Mouse (Mus musculus) lung, embryonic 14.5 days (tissue): ENCODE data around the gene Klf3. TPM values are rescaled to one million over a fixed set of nuclear protein-coding genes. Genes with fewer than 3 reads are reported as not detected.

Source experiments
- ATAC-seq: fragments of 200-750 bp; cut with Nextera tagmentation; 2 replicates; pipeline ENCODE4 v1.8.0; 2017; ENCODE audit warnings: mild to moderate bottlenecking, moderate TSS enrichment, moderate library complexity; ENCODE audit not compliant: insufficient read depth
- DNase-seq: peaks from one replicate; pipeline ENCODE4 v3.0.0-alpha.2; 2015
- H3K27ac ChIP-seq: fragments of 300-500 bp; sonication (generic); 2 replicates; pipeline ENCODE4 v1.5.1; 2014; ENCODE audit warnings: low read depth, mild to moderate bottlenecking, moderate library complexity
- H3K27me3 ChIP-seq: fragments of 300-500 bp; sonication (generic); 2 replicates; pipeline ENCODE4 v1.6.1; 2014; ENCODE audit warnings: low read length, control low read depth; ENCODE audit not compliant: insufficient read depth
- H3K36me3 ChIP-seq: fragments of 300-500 bp; sonication (generic); 2 replicates; pipeline ENCODE4 v1.6.1; 2014; ENCODE audit warnings: control low read depth; ENCODE audit not compliant: insufficient read depth
- H3K4me1 ChIP-seq: fragments of 300-500 bp; sonication (generic); 2 replicates; pipeline ENCODE4 v1.6.1; 2014; ENCODE audit warnings: antibody characterized with exemption, control low read depth; ENCODE audit not compliant: insufficient read depth
- H3K4me2 ChIP-seq: fragments of 300-500 bp; sonication (generic); 2 replicates; pipeline ENCODE4 v1.6.1; 2014; ENCODE audit warnings: mild to moderate bottlenecking
- H3K4me3 ChIP-seq: fragments of 300-500 bp; sonication (generic); 2 replicates; pipeline ENCODE4 v1.5.1; 2014; ENCODE audit warnings: low read depth, low read length
- H3K9ac ChIP-seq: fragments of 300-500 bp; sonication (generic); 2 replicates; pipeline ENCODE4 v1.6.1; 2014
- H3K9me3 ChIP-seq: fragments of 300-500 bp; sonication (generic); 2 replicates; pipeline ENCODE4 v1.6.1; 2016; ENCODE audit warnings: low read depth, low read length, control low read depth
- CTCF ChIP-seq: IDR thresholded peaks from 2 replicates; pipeline ENCODE4 v1.5.1; 2016; ENCODE audit warnings: antibody characterized with exemption, low read depth
- WGBS: fragments of 180-500 bp; shearing (Covaris S2); extraction: QIAGEN DNeasy Blood & Tissue Kit; methylation state at CpG from one replicate; pipeline ENCODE4 v1.1.7; 2014; 5-methylcytosine and 5-hydroxymethylcytosine counted together
- polyA plus RNA-seq: library from polyadenylated mRNA; unstranded; fragments of >200 nt; fragmentation: Nextera tagmentation; extraction: Ambion mirVana; gene quantifications from 2 replicates; pipeline ENCODE4 v1.2.1, GENCODE M21; 2014

Gene Klf3
- polyA plus RNA-seq, 1 experiment from 2014 or later: 69.3 TPM

DNA sequence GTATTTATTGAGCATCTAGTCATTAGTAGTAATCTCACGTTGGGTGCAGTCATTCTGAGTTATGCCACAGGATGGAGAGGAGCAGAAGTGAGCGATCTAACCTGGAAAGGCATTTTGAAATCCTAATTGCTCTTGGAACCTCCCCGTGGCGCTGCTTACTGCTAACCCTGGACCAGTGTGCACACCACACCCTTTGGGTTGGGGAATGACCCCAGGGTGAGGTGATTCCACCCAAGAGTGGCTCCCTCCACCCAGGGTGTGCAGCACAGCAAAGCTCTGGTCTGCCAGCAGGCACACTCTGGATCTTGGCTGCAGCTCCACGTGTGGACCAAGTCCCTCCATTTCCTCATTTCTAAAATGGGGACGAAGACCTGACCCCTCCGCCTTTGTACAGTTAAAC is 6.1 kb downstream of the Klf3 start:
- ATAC-seq (no peak), DNase-seq (no peak)
- Histone ChIP-seq H3K4me2 (peak overlapping the region; percentile 10; the same call in 1 of the 2 replicates), H3K27ac (no peak overlapping the region), H3K36me3 (peaks cover 8% of the 10 kb centered on the region; the same call in 1 of the 2 replicates), H3K9ac (no peak overlapping the region), H3K4me3 (no peak overlapping the region), H3K9me3 (no peaks in the 10 kb centered on the region), H3K4me1 (peaks cover 50% of the 10 kb centered on the region), H3K27me3 (no peaks in the 10 kb centered on the region)
- 76% methylated on average over 7 of the region's 7 CpGs for WGBS
- 0 out of 2 replicates have a peak, but pooled peaks have one; percentile 12 for TF ChIP-seq CTCF

DNA sequence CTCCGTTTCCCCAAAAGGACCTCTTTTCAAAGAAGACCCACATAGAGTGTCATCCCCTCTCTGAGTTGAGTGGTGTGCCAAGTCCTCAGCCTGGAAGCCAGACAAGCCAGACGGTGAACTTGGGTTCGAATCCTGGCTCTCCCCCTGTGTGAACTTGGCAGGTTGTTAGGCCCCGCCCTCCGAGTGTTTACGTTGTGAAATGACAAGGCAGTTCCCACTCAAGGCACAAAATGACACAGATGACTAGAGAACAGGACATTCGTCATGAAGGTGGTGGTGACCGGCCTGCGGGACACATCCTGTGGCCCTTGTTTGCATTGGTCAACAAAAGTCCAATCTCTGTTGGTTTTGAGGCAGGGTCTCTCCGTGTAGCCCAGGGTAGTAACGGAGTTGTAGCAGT is 6.7 kb downstream of the Klf3 start:
- H3K4me1 ChIP-seq: peaks cover 50% of the 10 kb centered on the region
- peak overlapping the region; percentile 93; the same call in 1 of the 2 replicates for H3K27ac ChIP-seq
- no peak for DNase-seq
- no peaks in the 10 kb centered on the region for H3K27me3 ChIP-seq
- no peaks in the 10 kb centered on the region for H3K9me3 ChIP-seq
- H3K4me2 ChIP-seq: peak overlapping the region; percentile 59
- TF ChIP-seq CTCF: no peak
- H3K4me3 ChIP-seq: no peak overlapping the region
- no peak for ATAC-seq
- peaks cover 8% of the 10 kb centered on the region; the same call in 1 of the 2 replicates for H3K36me3 ChIP-seq
- 74% methylated on average over 11 of the region's 11 CpGs for WGBS
- H3K9ac ChIP-seq: no peak overlapping the region

GRCm38 (mm10) chr5:64810860-64811499 is 7.8 kb downstream of the Klf3 start:
- TF ChIP-seq CTCF: no peak
- 3% methylated on average over 9 of the region's 9 CpGs for WGBS
- Histone ChIP-seq H3K27ac (peak overlapping the region; percentile 93), H3K4me2 (peak overlapping the region; percentile 59), H3K4me1 (peaks cover 52% of the 10 kb centered on the region), H3K9ac (peak overlapping the region; percentile 27), H3K36me3 (peaks cover 8% of the 10 kb centered on the region; the same call in 1 of the 2 replicates), H3K4me3 (peak overlapping the region; percentile 2; the same call in 1 of the 2 replicates), H3K9me3 (no peaks in the 10 kb centered on the region), H3K27me3 (no peaks in the 10 kb centered on the region)
- DNase-seq (peak; percentile 59), ATAC-seq (peak; percentile 22)

DNA sequence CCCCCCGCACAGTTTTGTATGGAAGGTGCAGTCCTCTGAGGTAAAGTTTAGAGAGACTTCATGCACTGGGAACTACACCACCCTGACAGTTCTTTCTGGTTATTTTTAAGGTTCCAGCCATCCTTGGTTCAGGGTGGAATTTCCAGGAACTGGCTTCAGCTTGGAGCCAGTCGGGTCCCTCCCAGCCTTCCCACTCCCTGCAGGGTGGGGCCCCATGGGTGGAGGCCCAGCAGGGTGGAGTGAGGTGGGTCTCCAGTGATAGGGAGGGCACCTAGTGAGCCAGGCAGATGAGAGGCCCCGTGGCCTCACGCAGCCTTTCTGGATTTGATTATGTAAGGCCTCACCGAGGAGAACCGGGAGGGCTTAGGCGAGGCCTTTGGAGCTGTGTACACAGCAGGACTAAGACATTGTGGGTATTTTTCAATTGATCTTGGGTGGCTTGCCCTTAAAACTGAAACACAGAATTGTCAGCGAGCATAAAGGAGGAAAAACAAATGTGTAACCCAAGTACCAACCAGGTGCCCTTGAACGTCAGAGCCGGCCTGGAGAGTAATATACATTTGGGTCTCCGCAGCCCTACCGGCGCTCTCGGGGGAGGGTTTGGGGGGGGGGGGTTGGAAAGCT is 8.4 kb downstream of the Klf3 start:
- Histone ChIP-seq H3K27ac (peak overlapping the region; percentile 93), H3K4me1 (peaks cover 48% of the 10 kb centered on the region)
- peak; percentile 53 for DNase-seq

DNA sequence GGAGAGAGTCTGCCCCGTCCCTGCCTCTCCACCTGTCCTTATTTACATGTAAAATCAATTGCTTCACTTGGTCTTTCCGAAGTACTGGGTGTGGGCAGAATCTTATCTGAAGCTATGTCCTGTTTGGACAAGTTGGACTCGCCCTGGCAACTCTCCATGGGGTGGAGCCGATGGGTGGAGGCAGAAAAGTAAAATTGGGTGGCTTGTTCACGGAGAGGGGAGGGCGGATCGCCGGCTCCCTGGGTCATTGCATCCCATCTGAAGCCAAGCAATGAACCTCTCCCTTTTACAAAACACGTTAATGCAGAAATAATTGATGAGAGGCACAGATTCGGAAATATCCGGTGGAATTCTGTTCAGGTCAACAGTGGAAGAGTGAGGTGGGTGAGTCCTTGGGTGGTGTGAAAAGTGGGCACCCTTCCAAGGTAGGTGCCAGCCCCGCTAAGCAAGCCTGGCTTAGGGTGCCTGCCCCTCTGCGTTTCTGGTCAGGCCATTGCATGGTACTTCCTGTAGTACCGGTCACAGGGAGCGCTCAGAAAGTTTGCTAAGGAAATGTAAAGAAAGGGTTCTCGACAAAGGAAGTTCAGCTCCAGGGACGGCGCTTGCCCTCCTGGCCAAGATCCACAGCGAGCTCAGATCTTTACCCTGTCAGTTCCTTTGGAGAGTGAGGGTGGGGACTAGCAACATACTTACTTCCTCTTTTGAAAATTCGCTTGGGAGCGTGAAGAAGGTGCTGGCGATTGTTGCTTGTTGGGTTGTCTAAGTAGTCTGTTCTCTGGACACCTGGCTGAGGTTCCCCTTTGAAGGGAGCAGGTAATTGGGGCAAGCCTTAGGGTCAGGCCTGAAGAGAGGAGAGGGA is 9.2 kb downstream of the Klf3 start:
- Histone ChIP-seq H3K36me3 (peaks cover 13% of the 10 kb centered on the region), H3K9me3 (no peaks in the 10 kb centered on the region), H3K4me2 (peak overlapping the region; percentile 59), H3K4me1 (peaks cover 46% of the 10 kb centered on the region), H3K27ac (peak overlapping the region; percentile 93), H3K27me3 (no peaks in the 10 kb centered on the region), H3K4me3 (peak overlapping the region; percentile 23), H3K9ac (peak overlapping the region; percentile 10)
- no peak for TF ChIP-seq CTCF
- 7% methylated on average over 22 of the region's 22 CpGs for WGBS
- ATAC-seq (peak; percentile 19; the same call in 1 of the 2 replicates), DNase-seq (peak; percentile 83)

More for the DNA sequence above, 8.4 kb downstream of the Klf3 start:
- H3K27me3 ChIP-seq: no peaks in the 10 kb centered on the region
- H3K4me3 ChIP-seq: peak overlapping the region; percentile 23
- no peak for TF ChIP-seq CTCF
- peaks cover 8% of the 10 kb centered on the region; the same call in 1 of the 2 replicates for H3K36me3 ChIP-seq
- peak overlapping the region; percentile 10 for H3K9ac ChIP-seq
- H3K9me3 ChIP-seq: no peaks in the 10 kb centered on the region
- peak; percentile 76 for ATAC-seq
- H3K4me2 ChIP-seq: peak overlapping the region; percentile 59
- WGBS: 6% methylated on average over 13 of the region's 14 CpGs

- DNase-seq: peak; percentile 37
- 19% methylated on average over 4 of the region's 4 CpGs for WGBS
- ATAC-seq: no peak
Observed at GRCm38 (mm10) chr5:64812983-64813304, 9.8 kb downstream of the Klf3 start.

DNA sequence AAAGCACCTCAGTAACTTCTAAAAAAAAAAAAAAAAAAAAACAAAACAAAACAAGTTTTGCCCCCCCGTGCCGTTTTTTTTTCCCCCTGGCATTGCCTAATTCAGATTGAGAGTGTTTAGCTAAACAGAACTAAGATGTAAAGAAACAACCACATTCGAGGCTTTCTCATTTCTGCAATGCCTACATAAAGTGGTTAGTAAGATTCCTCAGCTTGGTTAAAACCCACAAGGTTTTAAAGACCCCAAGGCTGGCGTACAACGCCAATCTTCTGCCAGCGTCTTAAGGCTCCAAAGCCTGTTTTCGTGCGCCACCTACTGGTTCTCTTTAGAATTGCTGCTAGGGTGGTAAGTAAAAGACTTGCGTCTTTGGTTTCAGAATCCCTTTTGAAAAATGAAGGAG is 10.2 kb downstream of the Klf3 start:
- TF ChIP-seq CTCF: peak; percentile 94
- Histone ChIP-seq H3K9me3 (no peaks in the 10 kb centered on the region), H3K27me3 (no peaks in the 10 kb centered on the region), H3K36me3 (peaks cover 22% of the 10 kb centered on the region), H3K9ac (no peak overlapping the region), H3K4me2 (peak overlapping the region; percentile 59), H3K27ac (no peak overlapping the region; the same call in 1 of the 2 replicates), H3K4me1 (peaks cover 43% of the 10 kb centered on the region), H3K4me3 (peak overlapping the region; percentile 23; the same call in 1 of the 2 replicates)
- DNase-seq (peak; percentile 99), ATAC-seq (no peak)
- WGBS: 8% methylated on average over 9 of the region's 9 CpGs

More at GRCm38 (mm10) chr5:64812983-64813304, 9.8 kb downstream of the Klf3 start:
- Histone ChIP-seq H3K9me3 (no peaks in the 10 kb centered on the region), H3K27me3 (no peaks in the 10 kb centered on the region), H3K4me3 (peak overlapping the region; percentile 23), H3K4me1 (peaks cover 44% of the 10 kb centered on the region), H3K9ac (peak overlapping the region; percentile 10; the same call in 1 of the 2 replicates), H3K36me3 (peaks cover 18% of the 10 kb centered on the region), H3K27ac (peak overlapping the region; percentile 93), H3K4me2 (peak overlapping the region; percentile 59)
- TF ChIP-seq CTCF: no peak
